Mouse (Mus musculus) right cerebral cortex, postnatal 25 days (tissue): ENCODE results near the gene Vmn1r38.
"Not testable (repeated sequence)": the region's sequence is repeated elsewhere in the genome, so short reads cannot be mapped to it uniquely, and the experiment has no call there.

Experiments
- DNase-seq: peaks from one replicate; pipeline ENCODE4 v3.0.0; 2022

Gene Vmn1r38

DNA sequence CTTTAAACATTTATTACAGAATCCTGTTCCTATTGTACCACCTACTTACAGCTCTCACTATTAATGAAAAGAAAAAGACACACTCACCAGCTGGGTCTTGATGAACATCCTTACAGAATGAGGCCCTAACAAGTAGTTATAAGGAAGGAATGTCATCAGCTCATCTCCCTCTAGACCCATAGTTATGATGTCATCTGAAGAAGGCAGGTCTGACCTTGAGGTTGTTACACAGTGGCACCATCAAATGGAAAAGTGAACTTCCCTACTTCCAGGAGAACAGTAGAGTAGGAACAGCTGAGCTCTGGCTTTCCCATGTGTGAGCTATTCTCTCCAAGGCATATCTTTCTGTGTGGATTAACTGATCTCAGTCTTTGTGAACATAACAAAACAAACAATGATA, at the start of gene Vmn1r38:
Gene Vmn1r38, minus strand, starts transcription at position 101 of the 400 bp plus-strand sequence.
- not testable (repeated sequence) for DNase-seq

DNA sequence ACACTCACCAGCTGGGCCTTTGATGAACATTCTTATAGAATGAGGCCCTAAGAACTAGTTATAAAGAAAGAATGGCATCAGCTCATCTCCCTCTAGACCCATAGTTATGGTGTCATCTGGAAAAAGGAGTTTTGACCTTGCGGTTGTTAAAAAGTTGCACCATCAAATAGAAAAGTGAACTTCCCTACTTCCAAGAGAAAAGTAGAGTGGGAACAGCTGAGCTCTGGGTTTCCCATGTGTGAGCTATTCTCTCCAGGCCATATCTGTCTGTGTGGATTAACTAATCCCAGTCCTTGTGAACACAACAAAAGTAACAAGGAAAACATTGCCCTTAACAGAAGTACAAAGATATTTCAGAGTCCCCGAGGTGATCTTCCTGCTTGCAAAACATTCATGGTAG, 28.1 kb upstream of the Vmn1r38 start, which contains the start of gene Vmn1r39:
Gene Vmn1r39, minus strand, starts transcription at position 101 of the 400 bp plus-strand sequence.
- no peak for DNase-seq

DNA sequence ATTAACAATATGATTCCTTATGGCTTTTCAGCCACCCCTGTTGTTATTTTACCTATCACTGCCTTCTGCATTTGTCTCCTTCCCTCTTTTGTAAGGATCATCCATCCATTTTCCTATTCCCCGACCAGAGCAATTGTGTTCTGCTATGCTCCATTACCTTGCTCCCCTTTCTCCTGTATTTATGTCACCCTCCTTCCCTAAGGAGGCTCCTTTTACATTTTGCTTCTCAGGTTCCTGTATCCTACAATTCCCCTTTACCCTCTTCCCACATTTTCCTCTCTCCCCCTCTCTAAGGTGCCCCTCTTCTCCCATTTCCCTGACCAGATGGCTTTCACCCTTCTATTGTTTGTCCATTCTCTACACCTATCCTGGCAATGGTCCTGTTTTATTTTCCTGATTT, 23.9 kb upstream of the Vmn1r38 start:
- DNase-seq, result no peak

DNA sequence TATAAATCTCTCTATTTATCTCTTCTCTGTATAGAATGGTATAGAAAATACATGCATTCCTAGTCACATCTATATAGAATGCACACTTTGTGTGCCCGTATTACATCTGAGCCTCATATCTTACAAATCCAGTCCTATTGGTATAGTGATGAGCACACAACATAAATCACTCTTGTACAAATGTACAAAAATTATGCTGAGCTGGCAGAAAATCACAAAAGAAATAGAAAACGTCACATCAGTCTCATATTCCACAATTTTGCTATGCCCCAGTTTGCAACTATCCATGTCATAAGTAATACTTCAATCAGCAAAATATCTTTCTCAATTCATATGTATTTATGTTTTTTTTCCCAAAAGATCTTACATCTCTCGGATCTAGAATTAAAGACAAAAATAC, 23.3 kb upstream of the Vmn1r38 start:
- no peak for DNase-seq

GRCm38 (mm10) chr6:66729082-66729481, 53.3 kb downstream of the Vmn1r38 start, which contains the start of gene Vmn1r37:
Vmn1r37 (plus strand) TSS chr6:66729382.
- DNase-seq, result not testable (repeated sequence)
